Mouse (Mus musculus): ENCODE measurements around the gene Tuba3a. TPM values are rescaled to one million over a fixed set of nuclear protein-coding genes. Genes with fewer than 3 reads are reported as not detected.
"Not testable (repeated sequence)": the region's sequence is repeated elsewhere in the genome, so short reads cannot be mapped to it uniquely, and the experiment has no call there.

Tuba3a gene
- total RNA-seq, 2 experiments from 2014 or later, result not detected

- ATAC-seq (replicated peaks; ENCODE audit: low FRiP score, poor library complexity, severe bottlenecking), result no peak
Measured at GRCm38 (mm10) chr6:125309406-125309805, 23.6 kb upstream of the Tuba3a start.

GRCm38 (mm10) chr6:125308921-125309320 is 23.1 kb upstream of the Tuba3a start:
- ATAC-seq (replicated peaks; ENCODE audit: low FRiP score, poor library complexity, severe bottlenecking), result no peak

- ATAC-seq (replicated peaks; ENCODE audit: low FRiP score, poor library complexity, severe bottlenecking), result no peak
Measured at GRCm38 (mm10) chr6:125307091-125307490, 21.2 kb upstream of the Tuba3a start.

GRCm38 (mm10) chr6:125305465-125305864 is 19.6 kb upstream of the Tuba3a start:
- ATAC-seq (replicated peaks; ENCODE audit: low FRiP score, poor library complexity, severe bottlenecking), result no peak

- not testable (repeated sequence) for ATAC-seq (replicated peaks; ENCODE audit: low FRiP score, poor library complexity, severe bottlenecking)
Measured at GRCm38 (mm10) chr6:125304408-125304807, 18.6 kb upstream of the Tuba3a start.

- no peak for ATAC-seq (replicated peaks; ENCODE audit: low FRiP score, poor library complexity, severe bottlenecking)
Measured at GRCm38 (mm10) chr6:125303242-125303641, 17.4 kb upstream of the Tuba3a start.

- no peak for ATAC-seq (replicated peaks; ENCODE audit: low FRiP score, poor library complexity, severe bottlenecking)
Measured at GRCm38 (mm10) chr6:125302231-125302982, 16.6 kb upstream of the Tuba3a start.

- no peak for ATAC-seq (replicated peaks; ENCODE audit: low FRiP score, poor library complexity, severe bottlenecking)
Measured at GRCm38 (mm10) chr6:125300982-125301381, 15.1 kb upstream of the Tuba3a start.

GRCm38 (mm10) chr6:125297149-125297820 is 11.4 kb upstream of the Tuba3a start:
- no peak for ATAC-seq (replicated peaks; ENCODE audit: low FRiP score, poor library complexity, severe bottlenecking)

GRCm38 (mm10) chr6:125294049-125294448 is 8.2 kb upstream of the Tuba3a start:
- no peak for ATAC-seq (replicated peaks; ENCODE audit: low FRiP score, poor library complexity, severe bottlenecking)

GRCm38 (mm10) chr6:125292256-125292655 is 6.4 kb upstream of the Tuba3a start:
- no peak for ATAC-seq (replicated peaks; ENCODE audit: low FRiP score, poor library complexity, severe bottlenecking)

- no peak for ATAC-seq (replicated peaks; ENCODE audit: low FRiP score, poor library complexity, severe bottlenecking)
Measured at GRCm38 (mm10) chr6:125291329-125291728, 5.5 kb upstream of the Tuba3a start.

GRCm38 (mm10) chr6:125288730-125289129 is 2.9 kb upstream of the Tuba3a start:
- no peak for ATAC-seq (replicated peaks; ENCODE audit: low FRiP score, poor library complexity, severe bottlenecking)

GRCm38 (mm10) chr6:125286944-125287343 is 1.1 kb upstream of the Tuba3a start:
- ATAC-seq (replicated peaks; ENCODE audit: low FRiP score, poor library complexity, severe bottlenecking), result no peak

- ATAC-seq (replicated peaks; ENCODE audit: low FRiP score, poor library complexity, severe bottlenecking), result no peak
Measured at GRCm38 (mm10) chr6:125284751-125285150, 1.1 kb downstream of the Tuba3a start.

GRCm38 (mm10) chr6:125284250-125284649 is 1.6 kb downstream of the Tuba3a start:
- no peak for ATAC-seq (replicated peaks; ENCODE audit: low FRiP score, poor library complexity, severe bottlenecking)

- ATAC-seq (replicated peaks; ENCODE audit: low FRiP score, poor library complexity, severe bottlenecking), result not testable (repeated sequence)
Measured at GRCm38 (mm10) chr6:125282721-125283120, 3.1 kb downstream of the Tuba3a start.

GRCm38 (mm10) chr6:125279729-125280128 is 6.1 kb downstream of the Tuba3a start:
- ATAC-seq (replicated peaks; ENCODE audit: low FRiP score, poor library complexity, severe bottlenecking), result no peak

GRCm38 (mm10) chr6:125274841-125275563 is 10.8 kb downstream of the Tuba3a start:
- no peak for ATAC-seq (replicated peaks; ENCODE audit: low FRiP score, poor library complexity, severe bottlenecking)

GRCm38 (mm10) chr6:125272228-125272785 is 13.5 kb downstream of the Tuba3a start:
- no peak for ATAC-seq (replicated peaks; ENCODE audit: low FRiP score, poor library complexity, severe bottlenecking)

Measured in erythroid progenitor cell, adult 5-6 weeks (primary cell).